Mouse (Mus musculus) liver, adult 2 months (tissue): ENCODE measurements around the gene Zc3h14.

Source experiments
- CTCF ChIP-seq: fragments of 200-500 bp; IDR thresholded peaks from 2 replicates; pipeline ENCODE4 v1.5.1; 2011; ENCODE audit warnings: low read depth, low read length, control low read depth
- POLR2A ChIP-seq: fragments of 200-500 bp; IDR thresholded peaks from 2 replicates; pipeline ENCODE4 v1.6.1; 2011; ENCODE audit warnings: low read length, control low read depth; ENCODE audit not compliant: insufficient read depth; ENCODE audit errors: extremely low read depth

- TF ChIP-seq POLR2A (no peak), CTCF (no peak)
Observed at GRCm38 (mm10) chr12:98721030-98721429, 25.7 kb upstream of the Zc3h14 start.
